Mouse (Mus musculus): ENCODE measurements around the gene Wnt10b.

GRCm38 (mm10) chr15:98775533-98775932, 2.4 kb downstream of the Wnt10b start:
- TF ChIP-seq POLR2A (IDR thresholded peaks at IDR 0.05; ENCODE audit: insufficient read depth, low read depth, low read length) (no peak), CTCF (IDR thresholded peaks at IDR 0.05) (no peak), EP300 (IDR thresholded peaks at IDR 0.05; ENCODE audit: insufficient read depth, low read depth, low read length) (no peak)

Measured in heart, adult 2 months (tissue).